ENCODE assay signal across 22 mouse cellular contexts in genomic region chr6:51029516-51029915, GRCm38 (mm10).
DNase-seq lines count a peak whose midpoint lies in the region; ATAC-seq lines count a peak whose summit lies in the region.
"Had no signal": no experiment of that assay in that cellular context is flagged by ENCODE, and none has a peak within 500 bp of the region (broad histone marks: within the 10 kb centered on the region; RNA-seq: fewer than 3 reads in every experiment).

No protein-coding gene starts in this region.

- no peaks in the 10 kb centered on the region for H3K9me3 ChIP-seq in embryonic facial prominence, embryonic 10.5 days
- H3K9me3 ChIP-seq: G1E had no signal

- ATAC-seq in cerebellum, adult (ENCODE audit: insufficient number of reproducible peaks, low FRiP score, low TSS enrichment): no peak
- ATAC-seq: activated CD4-positive, CD25-positive, alpha-beta regulatory T cell, adult 4 months; CD4-positive, CD25-positive, alpha-beta regulatory T cell, adult 4 months; Patski had no signal

- 0 out of 2 replicates have a peak overlapping the region, but pooled peaks have one; percentile 3 for H3K27ac ChIP-seq in embryonic facial prominence, embryonic 10.5 days (replicated peaks)

- peak; percentile 60 to 72 for DNase-seq in cerebellum, postnatal 10 days
- no peak for DNase-seq in cerebellum, adult 18-20 months
- DNase-seq in cerebellum, postnatal 14 days: peak; percentile 49 to 57
- no peak for DNase-seq in embryonic facial prominence, embryonic 10.5 days (ENCODE audit: low spot score)
- no peak for DNase-seq in heart, postnatal 25 days (ENCODE audit: low spot score)
- DNase-seq: adrenal gland, adult 2 months; adrenal gland, adult 8-10 months; adrenal gland, postnatal 10 days; adrenal gland, postnatal 14 days; adrenal gland, postnatal 25 days; adrenal gland, postnatal 36 days; B cell, adult 2 months; cerebellum, adult 11 months; cerebellum, adult 11-12 months; cerebellum, adult 2 months; cerebellum, adult 8-10 months had no signal

- no peaks in the 10 kb centered on the region for H3K36me3 ChIP-seq in embryonic facial prominence, embryonic 10.5 days (replicated peaks)
- H3K36me3 ChIP-seq: G1E had no signal

- H3K4me3 ChIP-seq in embryonic facial prominence, embryonic 10.5 days: no peak overlapping the region

- intact Hi-C loops in heart, postnatal 25 days (cut with DNase I): no loop called here

- no peaks in the 10 kb centered on the region for H3K27me3 ChIP-seq in embryonic facial prominence, embryonic 10.5 days (replicated peaks; ENCODE audit: low read depth, poor library complexity, severe bottlenecking)
- H3K27me3 ChIP-seq: CH12.LX, Patski had no signal

- WGBS in embryonic facial prominence, embryonic 10.5 days: 86% methylated on average over 3 of the region's 3 CpGs

- peaks cover 19% of the 10 kb centered on the region for H3K4me1 ChIP-seq in embryonic facial prominence, embryonic 10.5 days

Comparison
In these comparisons a context has a peak if more than half of its experiments do, and no peak if none do; other contexts are left out.
1. DNase-seq: peak in cerebellum, postnatal 10 days (2 of 2) and cerebellum, postnatal 14 days (2 of 2); none in cerebellum, adult 18-20 months (0 of 2), embryonic facial prominence, embryonic 10.5 days (single experiment) and heart, postnatal 25 days (single experiment).